Mouse (Mus musculus): ENCODE measurements around the gene Srp72.

DNA sequence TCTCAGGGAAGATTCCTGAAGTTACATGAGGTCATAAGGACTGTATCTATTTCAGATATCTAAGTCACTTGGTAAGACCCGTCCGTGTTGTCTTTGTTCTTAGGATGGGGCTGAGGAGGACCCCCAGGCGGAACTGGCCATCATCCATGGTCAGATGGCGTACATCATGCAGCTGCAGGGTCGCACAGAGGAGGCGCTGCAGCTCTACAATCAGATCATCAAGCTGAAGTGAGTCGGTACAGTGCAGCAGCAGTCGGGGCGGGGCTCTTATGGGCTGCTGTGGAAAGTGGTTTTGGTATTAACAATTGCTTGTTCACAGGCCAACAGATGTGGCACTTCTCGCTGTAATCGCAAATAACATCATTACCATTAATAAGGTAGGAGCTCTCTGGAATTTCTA lies 9.5 kb downstream of the Srp72 start:
- TF ChIP-seq GATA2 (IDR thresholded peaks at IDR 0.05; ENCODE audit: borderline replicate concordance, low read depth, low read length) (no peak), GATA1 (IDR thresholded peaks at IDR 0.05; ENCODE audit: borderline replicate concordance, low read length) (no peak), TAL1 (conservative IDR thresholded peaks at IDR 0.05; ENCODE audit: low read depth, low read length) (no peak)
